Mouse (Mus musculus) cerebellum, postnatal 10 days (tissue): Measurements from ENCODE around the gene Cdc42ep3.
A peak's percentile ranks its signal among the peaks of the same experiment; 100 is the strongest.

ENCODE experiments used
- DNase-seq, 2 experiments: peaks; one replicate each; pipeline ENCODE4 v3.0.0; 2021; ENCODE audit warnings: mixed read lengths in 2 of 2

Gene Cdc42ep3

GRCm38 (mm10) chr17:79354444-79355270 lies at the start of gene Cdc42ep3:
TSS of gene Cdc42ep3 (minus strand) at chr17:79355091.
- peak; percentile 89 to 91 for DNase-seq

DNA sequence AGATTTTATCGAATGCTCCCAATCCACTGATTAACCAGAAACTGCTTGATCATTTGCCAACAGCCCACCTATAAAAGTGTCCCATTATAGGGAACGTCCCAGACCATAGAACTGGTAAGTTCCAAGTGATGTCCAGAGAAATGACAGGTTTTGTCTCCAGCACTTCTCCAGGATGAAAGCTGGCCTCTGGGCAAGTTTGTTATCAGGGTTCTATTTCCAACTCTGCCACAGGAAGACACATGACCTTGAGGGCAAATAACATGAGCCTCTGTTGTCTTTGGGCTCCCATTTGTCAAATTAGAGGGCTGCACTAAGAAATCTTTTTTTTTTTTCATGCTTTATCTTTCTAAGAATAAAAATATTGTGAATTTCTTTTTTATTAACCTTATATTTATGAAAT lies 45.5 kb upstream of the Cdc42ep3 start:
- DNase-seq, result no peak

DNA sequence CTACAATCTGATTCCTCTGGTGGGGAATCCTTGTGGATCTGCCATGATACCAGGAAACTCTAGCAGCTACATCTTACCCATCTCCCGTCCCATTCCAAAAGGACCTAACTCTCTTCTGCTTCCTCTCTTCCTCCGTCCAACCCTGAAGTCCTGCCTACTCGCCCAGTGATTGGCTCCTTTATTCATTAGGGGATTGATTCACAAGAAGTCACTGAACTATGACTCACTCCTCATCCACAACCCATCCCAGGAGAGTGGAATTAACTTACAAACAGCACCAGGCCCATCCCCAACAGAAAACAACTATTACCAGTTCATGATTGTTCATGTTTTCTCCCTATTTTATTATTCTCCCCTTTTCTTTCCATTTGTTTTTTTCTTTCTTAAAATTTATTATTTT lies 43.5 kb upstream of the Cdc42ep3 start:
- no peak for DNase-seq

DNA sequence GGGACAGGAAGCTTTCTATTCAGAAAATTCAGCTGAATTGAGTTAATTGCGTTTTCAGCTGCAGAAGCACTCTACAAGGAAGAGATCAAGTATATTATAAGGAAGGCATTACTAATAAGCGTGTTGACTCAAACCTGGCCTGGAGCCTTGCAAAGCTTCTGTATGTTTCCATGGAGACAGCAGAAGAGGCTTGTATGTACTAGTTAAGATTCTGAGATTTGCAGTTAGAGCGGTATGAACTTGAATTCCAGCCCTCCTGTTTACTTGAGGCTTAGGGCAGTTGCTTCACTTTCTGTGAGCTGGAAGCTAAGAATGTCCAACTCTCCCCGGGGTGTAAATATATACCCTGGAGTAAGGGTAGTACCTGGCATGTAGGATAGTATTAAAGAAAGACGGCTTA lies 39.9 kb upstream of the Cdc42ep3 start:
- no peak for DNase-seq

- DNase-seq, result no peak
Measured at GRCm38 (mm10) chr17:79393886-79394285, 39.0 kb upstream of the Cdc42ep3 start.

DNA sequence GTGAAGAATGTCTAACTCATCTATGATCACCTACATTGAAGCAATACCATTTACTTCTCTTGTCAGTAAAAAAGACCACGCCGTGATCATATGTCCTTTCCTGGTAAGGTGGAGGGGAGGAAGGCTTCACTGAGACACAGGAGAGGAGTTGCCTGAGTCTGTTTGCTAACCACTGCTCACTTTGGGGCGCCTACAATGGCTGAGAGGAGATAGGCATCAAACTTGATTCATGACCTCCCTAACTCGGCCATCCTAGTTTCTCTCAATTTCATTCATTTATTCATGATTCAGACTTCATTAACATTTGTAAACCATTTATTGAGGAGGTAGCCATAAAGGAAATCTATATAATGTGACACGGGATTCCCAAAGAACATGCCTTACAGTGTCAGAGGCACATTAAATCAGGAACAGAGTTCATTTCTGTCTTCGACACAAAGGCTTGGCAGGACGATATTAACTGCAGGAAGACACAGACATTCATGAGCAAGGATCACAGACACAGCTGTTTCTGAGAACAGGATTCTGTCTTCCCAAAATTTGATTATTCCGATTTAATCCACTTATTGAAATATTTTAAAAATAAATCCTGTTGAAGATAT lies 32.7 kb upstream of the Cdc42ep3 start:
- no peak for DNase-seq

- no peak for DNase-seq
Measured at GRCm38 (mm10) chr17:79381485-79381884, 26.6 kb upstream of the Cdc42ep3 start.

DNA sequence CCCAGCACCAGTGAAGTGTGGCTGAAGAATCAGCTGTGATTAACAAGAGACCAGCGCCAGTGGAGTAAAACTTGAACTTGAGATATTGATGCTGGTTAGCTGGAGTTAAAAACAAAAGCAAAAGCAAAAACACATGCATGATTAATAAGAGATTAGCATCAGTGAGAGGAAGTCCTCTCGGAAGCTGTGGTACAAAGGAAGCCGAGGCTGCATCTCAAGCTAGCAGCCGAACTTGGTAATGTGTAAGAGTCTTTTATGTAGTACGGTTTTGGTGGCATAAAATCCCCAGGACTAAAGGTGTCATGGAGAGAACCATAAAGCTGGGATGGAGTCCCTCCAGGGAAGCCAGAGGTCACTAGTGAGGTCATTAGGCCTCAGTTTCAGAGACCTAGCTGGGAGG lies 24.3 kb upstream of the Cdc42ep3 start:
- DNase-seq, result no peak

- DNase-seq, result no peak
Measured at GRCm38 (mm10) chr17:79376434-79377210, 21.7 kb upstream of the Cdc42ep3 start.

GRCm38 (mm10) chr17:79372973-79373372 lies 18.1 kb upstream of the Cdc42ep3 start:
- no peak for DNase-seq

GRCm38 (mm10) chr17:79364749-79365450 lies 10.0 kb upstream of the Cdc42ep3 start:
- no peak for DNase-seq

- DNase-seq, result no peak
Measured at GRCm38 (mm10) chr17:79356071-79356601, 1.2 kb upstream of the Cdc42ep3 start.

- peak; percentile 83 to 84 for DNase-seq
Measured at GRCm38 (mm10) chr17:79355271-79355991, 540 bp upstream of the Cdc42ep3 start.

DNA sequence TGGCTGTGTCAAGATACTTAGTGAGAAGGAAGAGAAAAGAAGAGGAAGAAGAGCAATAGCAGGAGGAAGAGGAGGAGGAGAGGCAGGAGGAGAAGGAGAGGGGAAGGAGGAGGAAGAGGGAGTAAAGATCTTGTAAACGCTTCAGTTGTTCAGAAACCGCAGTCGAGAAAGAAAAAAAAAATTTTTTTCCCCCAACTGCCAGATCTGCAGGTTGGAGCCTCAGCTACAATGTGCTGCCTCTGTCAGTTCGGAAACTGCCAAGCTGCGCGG lies 782 bp downstream of the Cdc42ep3 start:
- DNase-seq, result no peak

GRCm38 (mm10) chr17:79353446-79354173 lies 1.3 kb downstream of the Cdc42ep3 start:
- DNase-seq, result peak; percentile 32 to 39

DNA sequence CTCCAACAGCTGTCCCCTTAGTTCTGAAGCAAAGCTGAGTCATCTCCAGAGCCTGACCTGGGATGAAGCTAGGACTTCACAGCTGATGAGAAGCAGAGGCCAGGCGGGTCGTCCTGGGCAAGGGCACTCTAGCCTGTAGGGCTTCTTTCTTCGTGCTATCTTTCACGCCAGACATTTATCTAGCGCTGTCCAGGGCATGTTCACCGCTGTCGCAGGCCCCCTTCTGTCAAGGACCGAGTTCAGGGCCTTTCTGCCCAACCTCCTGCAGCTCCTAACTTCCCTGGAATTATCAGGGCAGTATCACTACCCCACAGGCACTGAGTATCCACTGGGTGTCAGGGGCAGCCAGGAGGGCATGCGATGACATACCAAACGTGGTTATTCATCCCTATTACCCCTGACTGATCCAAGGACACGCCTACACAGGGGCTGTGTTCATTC lies 4.1 kb downstream of the Cdc42ep3 start:
- DNase-seq, result no peak

DNA sequence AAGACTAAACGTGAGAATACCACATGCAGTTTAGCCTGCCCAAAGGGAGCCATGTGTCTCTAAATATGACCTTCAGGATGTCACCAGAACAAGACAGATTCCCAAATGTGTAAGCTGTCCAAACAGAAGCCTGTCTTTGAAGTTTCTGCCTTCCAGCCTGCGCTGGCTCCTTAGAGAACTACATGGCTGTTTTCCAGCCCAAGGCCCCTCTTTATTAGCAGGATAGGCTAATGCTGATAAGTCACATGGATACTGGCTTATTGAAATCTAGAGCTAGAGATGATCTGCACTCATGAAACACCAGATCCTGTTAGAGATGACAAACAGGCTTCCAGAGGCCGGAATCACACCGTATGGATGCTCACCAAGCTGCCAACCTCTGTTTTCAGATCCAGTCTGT lies 5.5 kb downstream of the Cdc42ep3 start:
- DNase-seq, result no peak

DNA sequence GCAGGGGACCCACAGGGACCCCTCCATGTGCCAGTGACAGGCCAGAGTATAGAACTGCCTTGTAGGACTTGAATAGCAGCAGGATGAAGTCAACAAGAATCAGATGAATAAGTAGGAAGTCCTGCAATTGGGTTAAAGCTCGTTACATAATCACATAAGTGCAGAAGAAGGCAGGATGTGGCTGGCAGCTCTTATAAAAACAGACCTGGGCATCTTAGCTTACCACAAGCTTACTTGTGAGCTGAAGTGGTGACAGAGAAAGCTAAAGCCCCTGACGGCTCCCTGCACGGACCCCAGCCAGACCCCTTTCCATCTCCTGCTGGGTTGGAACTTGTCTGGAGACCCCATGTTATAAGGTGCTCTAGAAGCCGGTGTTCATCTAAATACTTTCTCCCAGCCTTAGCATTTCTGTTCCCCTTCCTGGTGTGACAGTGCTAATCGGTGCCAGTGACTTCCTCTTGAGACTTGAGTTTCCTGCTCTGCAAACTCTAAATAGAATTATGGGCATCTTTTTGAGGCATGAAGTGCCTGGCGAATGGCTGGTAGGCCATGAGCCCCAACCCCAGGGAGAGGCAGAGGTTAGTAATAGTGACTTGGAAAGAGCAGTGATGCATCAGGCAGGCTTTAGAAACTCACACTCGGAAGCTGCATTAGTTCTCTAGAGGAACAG lies 6.8 kb downstream of the Cdc42ep3 start:
- no peak for DNase-seq

- no peak for DNase-seq
Measured at GRCm38 (mm10) chr17:79347291-79347690, 7.6 kb downstream of the Cdc42ep3 start.

GRCm38 (mm10) chr17:79345001-79345709 lies 9.7 kb downstream of the Cdc42ep3 start:
- no peak for DNase-seq
